Mouse (Mus musculus): Measurements from ENCODE around the gene Dnah6.
A peak's percentile ranks its signal among the peaks of the same experiment; 100 is the strongest.

Dnah6 gene

DNA sequence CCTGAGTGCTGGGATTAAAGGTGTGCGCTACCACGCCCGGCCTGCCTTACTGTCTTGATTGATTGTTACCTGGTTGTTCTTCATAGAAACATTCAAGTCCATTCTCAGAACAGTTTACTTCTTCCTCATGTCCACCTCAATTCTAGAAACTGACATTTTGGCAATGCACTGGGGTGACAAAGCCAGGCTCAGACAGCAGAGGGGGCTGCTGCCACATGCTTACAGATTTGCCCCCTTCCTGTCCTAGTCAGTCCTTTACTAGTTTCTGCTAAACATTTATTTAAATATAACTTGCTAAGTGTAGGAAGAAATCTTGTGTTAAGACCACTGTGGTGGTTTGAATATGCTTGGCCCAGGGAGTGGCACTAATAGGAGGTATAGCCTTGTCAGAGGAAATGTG is 192.6 kb downstream of the Dnah6 start:
- DNase-seq (ENCODE audit: low spot score in 2 of 2) = no peak

- DNase-seq (ENCODE audit: low spot score in 2 of 2) = no peak
These were observed 193.6 kb downstream of the Dnah6 start for GRCm38 (mm10) chr6:73027881-73028280.

DNA sequence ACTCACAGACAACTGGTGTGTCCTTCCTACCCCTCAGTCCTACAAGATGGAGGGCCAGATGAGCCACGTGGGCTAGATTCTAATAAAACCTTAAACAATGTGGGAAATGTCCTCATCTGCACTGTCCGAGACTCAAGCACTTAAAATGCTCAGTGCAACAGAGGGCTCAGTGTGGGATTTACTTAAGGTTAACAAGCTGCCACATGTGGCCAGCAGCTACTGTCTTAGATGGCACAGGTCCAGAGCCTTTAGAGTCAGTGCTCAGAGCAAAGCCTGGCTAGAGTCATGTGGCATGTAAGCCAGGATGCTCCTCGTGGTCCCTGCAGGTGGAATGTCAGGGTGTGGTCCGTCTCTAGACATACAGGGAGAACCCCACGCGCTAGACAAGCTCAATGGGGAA is 194.6 kb downstream of the Dnah6 start:
- no peak for DNase-seq (ENCODE audit: low spot score in 2 of 2)

GRCm38 (mm10) chr6:73020061-73020460 is 201.4 kb downstream of the Dnah6 start:
- no peak for DNase-seq (ENCODE audit: low spot score in 2 of 2)

- DNase-seq (ENCODE audit: low spot score in 2 of 2) = no peak
These were observed 202.6 kb downstream of the Dnah6 start for GRCm38 (mm10) chr6:73018725-73019280.

- DNase-seq (ENCODE audit: low spot score in 2 of 2) = no peak
These were observed 206.9 kb downstream of the Dnah6 start for GRCm38 (mm10) chr6:73014317-73015160.

- DNase-seq (ENCODE audit: low spot score in 2 of 2) = no peak
These were observed 208.5 kb downstream of the Dnah6 start for GRCm38 (mm10) chr6:73012931-73013330.

GRCm38 (mm10) chr6:73011827-73012226 is 209.6 kb downstream of the Dnah6 start:
- no peak for DNase-seq (ENCODE audit: low spot score in 2 of 2)

DNA sequence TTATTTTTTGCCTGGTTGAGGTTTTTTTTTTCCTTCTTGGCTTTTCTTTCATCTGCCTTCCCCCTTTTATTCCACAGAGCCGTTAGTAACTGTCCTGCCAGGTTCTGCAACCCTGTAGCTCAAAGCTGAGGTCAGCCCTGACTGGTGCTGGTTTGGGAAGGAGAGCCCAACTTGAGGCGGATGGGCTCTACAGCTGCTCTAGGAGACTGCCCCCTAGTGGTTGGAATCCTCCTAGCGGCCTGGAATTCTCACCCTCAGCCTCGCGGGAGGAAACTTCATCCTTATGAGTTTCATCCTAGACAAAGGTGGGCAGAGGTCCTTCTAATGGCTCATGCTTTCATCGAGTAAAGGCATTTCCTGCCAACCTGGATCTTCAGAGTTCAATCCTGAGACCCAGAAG is 211.4 kb downstream of the Dnah6 start:
- peak in 1 of 2 experiments; percentile 10 for DNase-seq (ENCODE audit: low spot score in 2 of 2)

GRCm38 (mm10) chr6:73003601-73004000 is 217.8 kb downstream of the Dnah6 start:
- DNase-seq (ENCODE audit: low spot score in 2 of 2) = no peak

DNA sequence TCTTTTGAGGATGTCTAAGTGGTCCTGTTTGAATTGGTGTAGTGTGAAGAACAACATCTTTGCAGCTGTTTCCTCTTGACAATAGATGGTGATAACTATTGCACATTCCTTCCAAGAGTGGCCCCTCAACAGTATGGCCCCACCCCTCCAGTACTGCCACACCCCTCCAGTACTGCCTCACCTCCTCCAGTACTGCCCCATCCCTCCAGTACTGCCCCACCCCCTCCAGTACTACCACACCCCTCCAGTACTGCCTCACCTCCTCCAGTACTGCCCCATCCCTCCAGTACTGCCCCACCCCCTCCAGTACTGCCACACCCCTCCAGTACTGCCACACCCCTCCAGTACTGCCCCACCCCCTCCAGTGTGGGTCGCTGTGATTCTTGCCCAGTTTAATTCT is 219.1 kb downstream of the Dnah6 start:
- no peak for DNase-seq (ENCODE audit: low spot score in 2 of 2)

- no peak for DNase-seq (ENCODE audit: low spot score in 2 of 2)
These were observed 222.6 kb downstream of the Dnah6 start for GRCm38 (mm10) chr6:72998809-72999208.

DNA sequence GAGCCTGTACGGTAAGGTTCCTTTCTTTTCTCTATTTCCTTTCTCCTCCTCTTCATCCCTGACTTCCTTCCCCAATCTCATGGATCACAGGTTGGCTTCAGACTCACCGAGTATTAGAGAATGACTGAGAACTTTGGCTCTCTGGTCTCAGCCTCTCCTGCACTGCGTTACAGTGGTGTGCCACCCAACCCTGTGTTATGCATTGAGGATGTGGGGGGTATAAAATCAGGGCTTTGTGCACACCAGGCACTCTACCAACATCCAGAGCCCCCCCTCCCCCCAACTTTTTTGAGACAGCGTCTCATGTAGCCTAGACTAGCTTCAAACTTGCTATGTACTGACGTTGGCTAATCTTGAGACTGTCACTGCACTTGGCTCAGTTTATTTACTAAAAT is 227.8 kb downstream of the Dnah6 start:
- DNase-seq (ENCODE audit: low spot score in 2 of 2) = no peak

GRCm38 (mm10) chr6:72993054-72993687 is 228.3 kb downstream of the Dnah6 start:
- no peak for DNase-seq (ENCODE audit: low spot score in 2 of 2)

DNA sequence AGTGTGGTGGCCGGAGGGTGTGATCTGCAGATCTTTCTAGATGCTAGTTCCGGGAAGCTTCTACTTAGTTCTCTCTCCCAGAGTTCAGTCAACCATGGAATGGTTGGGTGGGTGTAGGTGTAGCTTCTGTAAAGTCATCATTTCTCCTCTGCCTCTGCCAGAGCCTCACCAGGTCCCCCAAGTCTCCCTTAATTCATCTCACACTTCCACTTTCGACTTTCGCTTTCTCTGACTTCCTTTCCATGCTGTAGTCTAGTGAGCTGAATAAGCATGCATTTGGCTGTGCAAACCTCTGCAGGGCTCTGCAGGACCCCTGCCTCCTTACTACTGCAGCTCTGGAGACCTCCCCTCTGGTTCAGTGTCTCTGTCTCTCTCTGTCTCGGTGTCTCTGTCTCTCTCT is 231.2 kb downstream of the Dnah6 start:
- DNase-seq (ENCODE audit: low spot score in 2 of 2) = no peak

GRCm38 (mm10) chr6:72989028-72989736 is 232.3 kb downstream of the Dnah6 start:
- no peak for DNase-seq (ENCODE audit: low spot score in 2 of 2)

- no peak for DNase-seq (ENCODE audit: low spot score in 2 of 2)
These were observed 238.9 kb downstream of the Dnah6 start for GRCm38 (mm10) chr6:72982506-72982905.

GRCm38 (mm10) chr6:72981851-72982250 is 239.6 kb downstream of the Dnah6 start:
- no peak for DNase-seq (ENCODE audit: low spot score in 2 of 2)

DNA sequence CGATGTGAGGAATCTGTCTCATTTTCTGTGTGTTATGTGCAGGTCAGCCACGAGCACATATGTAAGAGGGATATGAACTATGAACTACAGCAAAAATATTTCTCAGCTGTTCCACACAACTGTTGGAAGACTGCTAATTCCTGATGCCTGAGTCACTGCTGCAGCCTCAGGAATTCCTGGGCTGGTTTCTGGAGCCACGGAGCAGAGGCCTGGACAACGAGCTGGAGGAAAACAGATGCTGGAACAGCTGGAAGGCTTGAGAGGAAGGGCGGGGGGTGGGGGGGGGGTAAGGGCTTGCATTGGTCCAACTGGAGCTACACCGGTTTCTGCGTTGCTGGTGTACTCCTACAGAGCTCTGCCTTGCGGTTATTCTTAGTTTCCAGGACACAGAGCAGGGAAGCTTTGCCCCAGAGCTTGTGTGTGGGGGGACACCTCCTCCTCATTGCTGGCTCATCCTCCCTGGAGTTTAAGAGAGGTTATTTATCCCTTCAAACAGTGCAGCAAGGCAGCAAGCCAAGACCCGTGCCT is 240.3 kb downstream of the Dnah6 start:
- DNase-seq (ENCODE audit: low spot score in 2 of 2) = peak in 1 of 2 experiments; percentile 36

DNA sequence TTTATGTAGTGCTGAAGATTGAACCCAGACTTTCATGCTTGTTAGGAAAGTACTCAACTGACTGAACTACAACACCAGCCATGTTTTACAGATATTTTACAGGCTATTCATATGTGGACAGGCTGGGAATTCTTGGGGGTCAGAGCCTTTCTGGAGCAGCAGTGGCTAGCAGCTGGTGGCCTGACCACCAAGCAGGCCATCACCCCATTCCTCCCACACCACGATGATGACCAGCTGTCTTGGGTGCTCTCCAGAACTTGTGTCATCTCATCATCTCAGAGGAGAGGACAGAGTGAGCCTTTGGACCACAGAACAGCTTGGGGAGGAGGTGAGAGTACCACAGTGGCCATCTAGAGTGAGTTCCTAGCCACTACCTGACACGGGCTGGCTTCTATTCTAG is 244.6 kb downstream of the Dnah6 start:
- DNase-seq (ENCODE audit: low spot score in 2 of 2) = no peak

- DNase-seq (ENCODE audit: low spot score in 2 of 2) = no peak
These were observed 250.4 kb downstream of the Dnah6 start for GRCm38 (mm10) chr6:72971074-72971473.

GRCm38 (mm10) chr6:72969787-72970186 is 251.7 kb downstream of the Dnah6 start:
- DNase-seq (ENCODE audit: low spot score in 2 of 2) = no peak
